Mouse (Mus musculus): ENCODE measurements at regions not wholly inside any gene's neighbourhood (a gene's known extent, or its start where the extent isn't known, plus 50 kb on each side); places are given as distances from the start of the nearest gene placed in this dataset.
A peak's percentile ranks its signal among the peaks of the same experiment; 100 is the strongest.

GRCm38 (mm10) chr7:67462591-67462990, 89.9 kb upstream of the Mef2a start:
- no peaks in the 10 kb centered on the region for H3K27me3 ChIP-seq (ENCODE audit: control insufficient read depth, insufficient read depth, insufficient read length)
- H3ac ChIP-seq (ENCODE audit: control insufficient read depth, insufficient read length, low read depth), result no peak overlapping the region
- H3K79me2 ChIP-seq (ENCODE audit: control insufficient read depth, insufficient read depth), result no peaks in the 10 kb centered on the region
- no peak for TF ChIP-seq MYOD1 (IDR thresholded peaks at IDR 0.05; ENCODE audit: control insufficient read depth, insufficient read length, low read depth)
- no peak for TF ChIP-seq FOSL1 (IDR thresholded peaks at IDR 0.05; ENCODE audit: insufficient read depth, low read length, poor library complexity, severe bottlenecking)
- no peak for TF ChIP-seq CTCF (IDR thresholded peaks at IDR 0.05; ENCODE audit: control insufficient read depth, insufficient read depth, insufficient read length)
- TF ChIP-seq MAX (IDR thresholded peaks at IDR 0.05), result no peak
- TF ChIP-seq MYOG (IDR thresholded peaks at IDR 0.05; ENCODE audit: control insufficient read depth, extremely low read depth, insufficient read length), result no peak
- no peak for TF ChIP-seq USF1 (IDR thresholded peaks at IDR 0.05; ENCODE audit: low read depth)
- no peak for TF ChIP-seq CEBPB (IDR thresholded peaks at IDR 0.05; ENCODE audit: low read depth)
- no peak overlapping the region for H3K4me3 ChIP-seq (ENCODE audit: insufficient read depth, poor library complexity, severe bottlenecking)
- H3K79me3 ChIP-seq (ENCODE audit: low read depth), result no peaks in the 10 kb centered on the region
- no peaks in the 10 kb centered on the region for H3K36me3 ChIP-seq (ENCODE audit: control insufficient read depth, insufficient read depth)

DNA sequence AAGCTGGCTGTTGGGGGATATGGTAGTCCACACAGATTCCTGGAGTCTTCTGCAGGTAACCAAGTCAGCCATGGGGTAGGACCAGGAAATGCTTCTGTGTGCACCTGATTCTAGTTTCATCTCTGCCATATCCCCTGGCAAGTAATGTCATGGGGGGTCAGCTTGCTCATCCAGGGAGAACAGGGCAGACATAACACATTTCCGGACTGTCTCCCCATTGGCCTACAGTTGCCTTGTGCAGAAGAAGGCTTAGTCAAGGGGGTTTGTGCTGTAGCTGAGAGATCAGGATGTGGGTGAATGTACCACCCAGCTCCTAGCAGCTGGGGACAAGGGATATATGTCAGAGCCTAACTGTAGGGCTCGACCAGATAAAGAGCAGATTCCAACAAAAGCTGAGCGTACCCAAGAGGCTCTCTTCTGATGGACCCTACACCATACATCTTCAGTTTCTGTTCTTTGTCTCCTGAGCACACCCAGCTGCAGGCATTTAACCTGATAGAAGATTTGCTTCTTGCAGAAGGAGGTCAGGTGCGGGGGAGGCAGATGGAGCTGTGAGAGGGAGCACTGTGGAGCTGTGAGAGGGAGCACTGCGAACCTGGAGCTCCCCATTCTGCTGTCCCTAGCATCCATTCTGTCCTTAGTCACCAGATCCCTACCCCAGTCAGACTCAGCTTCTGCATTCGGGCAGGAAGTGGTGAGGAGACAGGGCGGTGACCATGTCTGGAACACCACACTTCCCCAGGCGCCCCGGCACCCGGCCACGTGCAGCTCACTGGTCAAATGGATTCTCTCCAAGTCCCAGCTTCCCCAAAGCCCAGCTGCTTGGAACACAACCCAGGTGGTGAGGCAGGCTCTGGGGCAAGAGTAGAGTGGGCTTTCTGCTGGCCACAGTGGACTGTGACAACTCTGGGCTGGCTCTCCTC, 88.9 kb upstream of the Mef2a start:
- TF ChIP-seq FOSL1 (IDR thresholded peaks at IDR 0.05; ENCODE audit: insufficient read depth, low read length, poor library complexity, severe bottlenecking) (no peak), MYOG (IDR thresholded peaks at IDR 0.05; ENCODE audit: control insufficient read depth, extremely low read depth, insufficient read length) (no peak), MYOD1 (IDR thresholded peaks at IDR 0.05; ENCODE audit: control insufficient read depth, insufficient read length, low read depth) (no peak), USF1 (IDR thresholded peaks at IDR 0.05; ENCODE audit: low read depth) (peak; percentile 49), CTCF (IDR thresholded peaks at IDR 0.05; ENCODE audit: control insufficient read depth, insufficient read depth, insufficient read length) (no peak), MAX (IDR thresholded peaks at IDR 0.05) (peak; percentile 87), CEBPB (IDR thresholded peaks at IDR 0.05; ENCODE audit: low read depth) (no peak)
- Histone ChIP-seq H3K36me3 (ENCODE audit: control insufficient read depth, insufficient read depth) (no peaks in the 10 kb centered on the region), H3K79me2 (ENCODE audit: control insufficient read depth, insufficient read depth) (no peaks in the 10 kb centered on the region), H3K4me3 (ENCODE audit: insufficient read depth, poor library complexity, severe bottlenecking) (no peak overlapping the region), H3ac (ENCODE audit: control insufficient read depth, insufficient read length, low read depth) (no peak overlapping the region), H3K79me3 (ENCODE audit: low read depth) (no peaks in the 10 kb centered on the region), H3K27me3 (ENCODE audit: control insufficient read depth, insufficient read depth, insufficient read length) (no peaks in the 10 kb centered on the region)

GRCm38 (mm10) chr7:67459810-67460209, 87.2 kb upstream of the Mef2a start:
- no peaks in the 10 kb centered on the region for H3K27me3 ChIP-seq (ENCODE audit: control insufficient read depth, insufficient read depth, insufficient read length)
- TF ChIP-seq USF1 (IDR thresholded peaks at IDR 0.05; ENCODE audit: low read depth) (no peak), FOSL1 (IDR thresholded peaks at IDR 0.05; ENCODE audit: insufficient read depth, low read length, poor library complexity, severe bottlenecking) (peak; percentile 8), MYOG (IDR thresholded peaks at IDR 0.05; ENCODE audit: control insufficient read depth, extremely low read depth, insufficient read length) (no peak), CTCF (IDR thresholded peaks at IDR 0.05; ENCODE audit: control insufficient read depth, insufficient read depth, insufficient read length) (no peak), MAX (IDR thresholded peaks at IDR 0.05) (peak; percentile 52), CEBPB (IDR thresholded peaks at IDR 0.05; ENCODE audit: low read depth) (no peak), MYOD1 (IDR thresholded peaks at IDR 0.05; ENCODE audit: control insufficient read depth, insufficient read length, low read depth) (peak; percentile 76)
- H3K79me2 ChIP-seq (ENCODE audit: control insufficient read depth, insufficient read depth), result no peaks in the 10 kb centered on the region
- H3K79me3 ChIP-seq (ENCODE audit: low read depth), result no peaks in the 10 kb centered on the region
- H3K4me3 ChIP-seq (ENCODE audit: insufficient read depth, poor library complexity, severe bottlenecking), result no peak overlapping the region
- H3K36me3 ChIP-seq (ENCODE audit: control insufficient read depth, insufficient read depth), result no peaks in the 10 kb centered on the region
- H3ac ChIP-seq (ENCODE audit: control insufficient read depth, insufficient read length, low read depth), result no peak overlapping the region

GRCm38 (mm10) chr7:67459209-67459608, 86.6 kb upstream of the Mef2a start:
- no peaks in the 10 kb centered on the region for H3K36me3 ChIP-seq (ENCODE audit: control insufficient read depth, insufficient read depth)
- no peaks in the 10 kb centered on the region for H3K79me2 ChIP-seq (ENCODE audit: control insufficient read depth, insufficient read depth)
- H3K27me3 ChIP-seq (ENCODE audit: control insufficient read depth, insufficient read depth, insufficient read length), result no peaks in the 10 kb centered on the region
- H3K79me3 ChIP-seq (ENCODE audit: low read depth), result no peaks in the 10 kb centered on the region
- no peak overlapping the region for H3ac ChIP-seq (ENCODE audit: control insufficient read depth, insufficient read length, low read depth)
- H3K4me3 ChIP-seq (ENCODE audit: insufficient read depth, poor library complexity, severe bottlenecking), result no peak overlapping the region
- TF ChIP-seq FOSL1 (IDR thresholded peaks at IDR 0.05; ENCODE audit: insufficient read depth, low read length, poor library complexity, severe bottlenecking), result no peak
- TF ChIP-seq MYOG (IDR thresholded peaks at IDR 0.05; ENCODE audit: control insufficient read depth, extremely low read depth, insufficient read length), result no peak
- no peak for TF ChIP-seq MYOD1 (IDR thresholded peaks at IDR 0.05; ENCODE audit: control insufficient read depth, insufficient read length, low read depth)
- no peak for TF ChIP-seq CTCF (IDR thresholded peaks at IDR 0.05; ENCODE audit: control insufficient read depth, insufficient read depth, insufficient read length)
- TF ChIP-seq USF1 (IDR thresholded peaks at IDR 0.05; ENCODE audit: low read depth), result no peak
- TF ChIP-seq CEBPB (IDR thresholded peaks at IDR 0.05; ENCODE audit: low read depth), result no peak
- no peak for TF ChIP-seq MAX (IDR thresholded peaks at IDR 0.05)

DNA sequence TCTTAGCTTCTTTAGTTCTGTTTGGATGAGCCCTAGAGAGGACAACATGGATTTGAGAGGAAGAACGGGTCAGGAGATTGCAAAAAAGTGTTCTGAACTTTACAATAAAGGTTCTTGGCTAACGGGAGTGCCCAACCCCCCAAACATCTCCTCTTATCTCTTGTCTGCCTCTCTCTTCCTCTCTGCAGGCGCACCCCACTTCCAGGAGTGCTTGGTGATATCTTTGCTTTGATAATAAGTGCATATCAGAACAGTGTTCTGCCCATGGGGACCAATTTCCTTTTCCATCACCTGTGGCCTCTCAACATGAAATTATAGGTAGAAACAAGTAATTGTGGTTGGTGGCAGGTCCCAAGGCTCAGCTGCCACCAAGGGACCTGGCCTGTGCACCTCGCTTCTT, 86.0 kb upstream of the Mef2a start:
- TF ChIP-seq MYOD1 (IDR thresholded peaks at IDR 0.05; ENCODE audit: control insufficient read depth, insufficient read length, low read depth) (no peak), USF1 (IDR thresholded peaks at IDR 0.05; ENCODE audit: low read depth) (no peak), FOSL1 (IDR thresholded peaks at IDR 0.05; ENCODE audit: insufficient read depth, low read length, poor library complexity, severe bottlenecking) (no peak), MAX (IDR thresholded peaks at IDR 0.05) (no peak), CTCF (IDR thresholded peaks at IDR 0.05; ENCODE audit: control insufficient read depth, insufficient read depth, insufficient read length) (no peak), MYOG (IDR thresholded peaks at IDR 0.05; ENCODE audit: control insufficient read depth, extremely low read depth, insufficient read length) (no peak), CEBPB (IDR thresholded peaks at IDR 0.05; ENCODE audit: low read depth) (no peak)
- no peaks in the 10 kb centered on the region for H3K79me2 ChIP-seq (ENCODE audit: control insufficient read depth, insufficient read depth)
- H3K27me3 ChIP-seq (ENCODE audit: control insufficient read depth, insufficient read depth, insufficient read length), result no peaks in the 10 kb centered on the region
- no peak overlapping the region for H3K4me3 ChIP-seq (ENCODE audit: insufficient read depth, poor library complexity, severe bottlenecking)
- no peak overlapping the region for H3ac ChIP-seq (ENCODE audit: control insufficient read depth, insufficient read length, low read depth)
- no peaks in the 10 kb centered on the region for H3K36me3 ChIP-seq (ENCODE audit: control insufficient read depth, insufficient read depth)
- no peaks in the 10 kb centered on the region for H3K79me3 ChIP-seq (ENCODE audit: low read depth)
